Mouse (Mus musculus): ENCODE results near the gene Brpf3. TPM values are rescaled to one million over a fixed set of nuclear protein-coding genes. Genes with fewer than 3 reads are reported as not detected.

Gene Brpf3
- total and polyA plus RNA-seq, 2 experiments from 2014 or later: 4.7 to 16.5 TPM

GRCm38 (mm10) chr17:28797031-28797430, 3.9 kb upstream of the Brpf3 start:
- H3K27ac ChIP-seq: no peak overlapping the region
- no peaks in the 10 kb centered on the region for H3K27me3 ChIP-seq (ENCODE audit: insufficient read depth, low read length)
- DNase-seq (ENCODE audit: low spot score) (no peak), ATAC-seq (no peak)
- 90% methylated on average over 4 of the region's 4 CpGs for WGBS
- peaks cover 5% of the 10 kb centered on the region; the same call in 1 of the 2 replicates for H3K4me1 ChIP-seq (ENCODE audit: insufficient read depth, low read length)
- no peak overlapping the region for H3K9ac ChIP-seq (replicated peaks; ENCODE audit: low read length)
- H3K4me3 ChIP-seq (ENCODE audit: low read length): no peak overlapping the region
- H3K9me3 ChIP-seq (ENCODE audit: low read length): no peaks in the 10 kb centered on the region
- H3K4me2 ChIP-seq (ENCODE audit: low read depth, low read length): no peak overlapping the region
- no peak for TF ChIP-seq CTCF (IDR thresholded peaks at IDR 0.05; ENCODE audit: low read depth)
- H3K36me3 ChIP-seq (ENCODE audit: insufficient read depth, low read length): no peaks in the 10 kb centered on the region

- Histone ChIP-seq H3K36me3 (ENCODE audit: insufficient read depth, low read length) (no peaks in the 10 kb centered on the region), H3K27me3 (ENCODE audit: insufficient read depth, low read length) (no peaks in the 10 kb centered on the region), H3K4me3 (ENCODE audit: low read length) (peak overlapping the region; percentile 92), H3K9ac (replicated peaks; ENCODE audit: low read length) (no peak overlapping the region; the same call in 1 of the 2 replicates), H3K27ac (peak overlapping the region; percentile 100), H3K4me1 (ENCODE audit: insufficient read depth, low read length) (peaks cover 5% of the 10 kb centered on the region; the same call in 1 of the 2 replicates), H3K9me3 (ENCODE audit: low read length) (no peaks in the 10 kb centered on the region), H3K4me2 (ENCODE audit: low read depth, low read length) (peak overlapping the region; percentile 97)
- ATAC-seq (no peak), DNase-seq (ENCODE audit: low spot score) (no peak)
- TF ChIP-seq CTCF (IDR thresholded peaks at IDR 0.05; ENCODE audit: low read depth): no peak
- 12% methylated on average over 14 of the region's 14 CpGs for WGBS
Observed at GRCm38 (mm10) chr17:28799291-28800160, 1.4 kb upstream of the Brpf3 start.

- H3K36me3 ChIP-seq (ENCODE audit: insufficient read depth, low read length): no peaks in the 10 kb centered on the region
- WGBS: 2% methylated on average over 15 of the region's 15 CpGs
- ATAC-seq: peak; percentile 38; the same call in 1 of the 2 replicates
Observed at GRCm38 (mm10) chr17:28800281-28800670, 614 bp upstream of the Brpf3 start.

GRCm38 (mm10) chr17:28801474-28802005, 650 bp downstream of the Brpf3 start:
- TF ChIP-seq CTCF (IDR thresholded peaks at IDR 0.05; ENCODE audit: low read depth): no peak
- Histone ChIP-seq H3K36me3 (ENCODE audit: insufficient read depth, low read length) (peaks cover 6% of the 10 kb centered on the region; the same call in 1 of the 2 replicates), H3K27ac (peak overlapping the region; percentile 100), H3K27me3 (ENCODE audit: insufficient read depth, low read length) (no peaks in the 10 kb centered on the region), H3K4me2 (ENCODE audit: low read depth, low read length) (peak overlapping the region; percentile 98), H3K9me3 (ENCODE audit: low read length) (no peaks in the 10 kb centered on the region), H3K4me3 (ENCODE audit: low read length) (peak overlapping the region; percentile 92), H3K4me1 (ENCODE audit: insufficient read depth, low read length) (peaks cover 5% of the 10 kb centered on the region; the same call in 1 of the 2 replicates), H3K9ac (replicated peaks; ENCODE audit: low read length) (peak overlapping the region; percentile 100)
- WGBS: 0% methylated on average over 30 of the region's 42 CpGs
- ATAC-seq: peak; percentile 99
- DNase-seq (ENCODE audit: low spot score): peak; percentile 100

More at GRCm38 (mm10) chr17:28800281-28800670, 614 bp upstream of the Brpf3 start:
- peak overlapping the region; percentile 92 for H3K4me3 ChIP-seq (ENCODE audit: low read length)
- H3K9ac ChIP-seq (replicated peaks; ENCODE audit: low read length): peak overlapping the region; percentile 100
- peak; percentile 39 for DNase-seq (ENCODE audit: low spot score)
- peak overlapping the region; percentile 97 for H3K4me2 ChIP-seq (ENCODE audit: low read depth, low read length)
- peak overlapping the region; percentile 100 for H3K27ac ChIP-seq
- no peak for TF ChIP-seq CTCF (IDR thresholded peaks at IDR 0.05; ENCODE audit: low read depth)
- no peaks in the 10 kb centered on the region for H3K9me3 ChIP-seq (ENCODE audit: low read length)
- peaks cover 5% of the 10 kb centered on the region; the same call in 1 of the 2 replicates for H3K4me1 ChIP-seq (ENCODE audit: insufficient read depth, low read length)
- no peaks in the 10 kb centered on the region for H3K27me3 ChIP-seq (ENCODE audit: insufficient read depth, low read length)

GRCm38 (mm10) chr17:28802006-28802481, 1.2 kb downstream of the Brpf3 start:
- no peaks in the 10 kb centered on the region for H3K27me3 ChIP-seq (ENCODE audit: insufficient read depth, low read length)

GRCm38 (mm10) chr17:28803316-28803715, 2.4 kb downstream of the Brpf3 start:
- Histone ChIP-seq H3K4me1 (ENCODE audit: insufficient read depth, low read length) (peaks cover 5% of the 10 kb centered on the region; the same call in 1 of the 2 replicates), H3K36me3 (ENCODE audit: insufficient read depth, low read length) (peaks cover 16% of the 10 kb centered on the region; the same call in 1 of the 2 replicates), H3K27me3 (ENCODE audit: insufficient read depth, low read length) (no peaks in the 10 kb centered on the region), H3K9me3 (ENCODE audit: low read length) (no peaks in the 10 kb centered on the region), H3K4me2 (ENCODE audit: low read depth, low read length) (no peak overlapping the region), H3K27ac (no peak overlapping the region), H3K9ac (replicated peaks; ENCODE audit: low read length) (no peak overlapping the region), H3K4me3 (ENCODE audit: low read length) (no peak overlapping the region)
- no peak for ATAC-seq
- no peak for TF ChIP-seq CTCF (IDR thresholded peaks at IDR 0.05; ENCODE audit: low read depth)
- no peak for DNase-seq (ENCODE audit: low spot score)
- WGBS: 86% methylated on average over 1 of the region's 1 CpGs

More at GRCm38 (mm10) chr17:28802006-28802481, 1.2 kb downstream of the Brpf3 start:
- TF ChIP-seq CTCF (IDR thresholded peaks at IDR 0.05; ENCODE audit: low read depth): no peak
- H3K4me2 ChIP-seq (ENCODE audit: low read depth, low read length): peak overlapping the region; percentile 98
- ATAC-seq: no peak
- no peaks in the 10 kb centered on the region for H3K9me3 ChIP-seq (ENCODE audit: low read length)
- H3K9ac ChIP-seq (replicated peaks; ENCODE audit: low read length): peak overlapping the region; percentile 100
- DNase-seq (ENCODE audit: low spot score): peak; percentile 41
- 0 out of 2 replicates have a peak overlapping the region, but pooled peaks have one; percentile 100 for H3K27ac ChIP-seq
- WGBS: 1% methylated on average over 18 of the region's 18 CpGs
- H3K36me3 ChIP-seq (ENCODE audit: insufficient read depth, low read length): peaks cover 10% of the 10 kb centered on the region; the same call in 1 of the 2 replicates
- peak overlapping the region; percentile 92 for H3K4me3 ChIP-seq (ENCODE audit: low read length)
- peaks cover 5% of the 10 kb centered on the region; the same call in 1 of the 2 replicates for H3K4me1 ChIP-seq (ENCODE audit: insufficient read depth, low read length)

Measured in hindbrain, postnatal 0 days (tissue).